Mouse (Mus musculus) heart, embryonic 13.5 days (tissue): ENCODE measurements around the gene Myh9. TPM values are rescaled to one million over a fixed set of nuclear protein-coding genes. Genes with fewer than 3 reads are reported as not detected.

Source experiments
- ATAC-seq: fragments of 200-750 bp; cut with Nextera tagmentation; 2 replicates; pipeline ENCODE4 v1.8.0; 2017; ENCODE audit warnings: moderate TSS enrichment; ENCODE audit not compliant: insufficient number of reproducible peaks, low FRiP score, low TSS enrichment; ENCODE audit errors: extremely low read depth
- H3K27ac ChIP-seq: fragments of 300-500 bp; sonication (generic); replicated peaks from 2 replicates; pipeline ENCODE4 v1.5.1; 2015; ENCODE audit warnings: moderate library complexity, mild to moderate bottlenecking, inconsistent platforms
- H3K27me3 ChIP-seq: fragments of 300-500 bp; sonication (generic); replicated peaks from 2 replicates; pipeline ENCODE4 v1.6.1; 2015; ENCODE audit warnings: mild to moderate bottlenecking, inconsistent platforms
- H3K36me3 ChIP-seq: fragments of 300-500 bp; sonication (generic); 2 replicates; pipeline ENCODE4 v1.6.1; 2015; ENCODE audit warnings: mild to moderate bottlenecking, inconsistent platforms
- H3K4me1 ChIP-seq: fragments of 300-500 bp; sonication (generic); 2 replicates; pipeline ENCODE4 v1.6.1; 2015; ENCODE audit warnings: inconsistent platforms
- H3K4me2 ChIP-seq: fragments of 300-500 bp; sonication (generic); 2 replicates; pipeline ENCODE4 v1.6.1; 2015; ENCODE audit warnings: inconsistent platforms, mild to moderate bottlenecking, moderate library complexity
- H3K4me3 ChIP-seq: fragments of 300-500 bp; sonication (generic); 2 replicates; pipeline ENCODE4 v1.5.1; 2015; ENCODE audit warnings: moderate library complexity, mild to moderate bottlenecking, inconsistent platforms
- H3K9ac ChIP-seq: fragments of 300-500 bp; sonication (generic); 2 replicates; pipeline ENCODE4 v1.6.1; 2015; ENCODE audit warnings: inconsistent platforms, mild to moderate bottlenecking, moderate library complexity
- H3K9me3 ChIP-seq: fragments of 300-500 bp; sonication (generic); 2 replicates; pipeline ENCODE4 v1.6.1; 2016; ENCODE audit warnings: inconsistent platforms
- WGBS: fragments of 180-500 bp; shearing (Covaris S2); methylation state at CpG from one replicate; pipeline ENCODE4 v1.1.7; 2015; ENCODE audit warnings: mixed read lengths; 5-methylcytosine and 5-hydroxymethylcytosine counted together
- polyA plus RNA-seq: library from polyadenylated mRNA; unstranded; fragments of >200 nt; fragmentation: Nextera tagmentation; extraction: Ambion mirVana; gene quantifications from 2 replicates; pipeline ENCODE4 v1.2.1, GENCODE M21; 2015

Myh9 gene
- polyA plus RNA-seq, 1 experiment from 2014 or later = 25.0 TPM

DNA sequence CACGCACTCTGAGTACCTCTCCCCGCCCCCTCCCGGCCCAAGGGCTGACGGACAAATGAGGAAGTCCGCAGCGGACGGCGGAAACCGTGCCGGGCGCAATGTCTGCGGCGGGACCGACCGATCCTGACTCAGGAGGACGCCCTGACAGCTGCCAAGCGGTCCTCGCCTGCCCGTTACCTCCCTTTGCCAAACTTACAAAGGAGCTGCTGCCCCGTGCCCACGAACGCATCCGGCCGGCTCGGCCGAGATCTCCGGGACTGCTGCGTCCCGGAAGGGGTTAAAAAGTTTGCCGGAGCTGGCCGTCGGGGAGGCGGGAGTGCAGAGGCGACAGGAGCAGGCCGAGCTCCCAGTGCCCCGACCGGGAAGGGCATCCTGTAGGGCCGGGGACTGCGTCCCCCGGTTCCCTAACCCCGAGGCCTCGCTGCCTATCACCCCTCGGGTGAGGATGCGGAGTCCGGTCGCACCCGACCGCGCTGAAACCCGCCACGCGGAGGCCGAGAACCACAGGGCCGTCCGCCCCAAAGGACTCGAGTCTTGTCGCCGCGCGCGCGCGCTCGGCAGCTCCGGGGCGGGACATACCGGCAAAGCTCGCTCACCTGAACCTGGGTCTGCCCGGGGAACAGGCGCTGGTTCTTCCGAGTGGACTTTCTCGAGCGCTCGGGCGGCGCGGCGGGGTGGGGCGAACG, 471 bp downstream of the Myh9 start:
- WGBS = under 1% methylated on average over 73 of the region's 80 CpGs
- H3K4me2 ChIP-seq = peak overlapping the region; percentile 93
- H3K27me3 ChIP-seq = no peaks in the 10 kb centered on the region
- peak overlapping the region; percentile 98 for H3K9ac ChIP-seq
- no peaks in the 10 kb centered on the region for H3K36me3 ChIP-seq
- H3K27ac ChIP-seq = peak overlapping the region; percentile 97
- peak; percentile 10; the same call in 1 of the 2 replicates for ATAC-seq
- H3K4me1 ChIP-seq = peaks cover 51% of the 10 kb centered on the region
- H3K4me3 ChIP-seq = peak overlapping the region; percentile 99
- no peaks in the 10 kb centered on the region for H3K9me3 ChIP-seq

DNA sequence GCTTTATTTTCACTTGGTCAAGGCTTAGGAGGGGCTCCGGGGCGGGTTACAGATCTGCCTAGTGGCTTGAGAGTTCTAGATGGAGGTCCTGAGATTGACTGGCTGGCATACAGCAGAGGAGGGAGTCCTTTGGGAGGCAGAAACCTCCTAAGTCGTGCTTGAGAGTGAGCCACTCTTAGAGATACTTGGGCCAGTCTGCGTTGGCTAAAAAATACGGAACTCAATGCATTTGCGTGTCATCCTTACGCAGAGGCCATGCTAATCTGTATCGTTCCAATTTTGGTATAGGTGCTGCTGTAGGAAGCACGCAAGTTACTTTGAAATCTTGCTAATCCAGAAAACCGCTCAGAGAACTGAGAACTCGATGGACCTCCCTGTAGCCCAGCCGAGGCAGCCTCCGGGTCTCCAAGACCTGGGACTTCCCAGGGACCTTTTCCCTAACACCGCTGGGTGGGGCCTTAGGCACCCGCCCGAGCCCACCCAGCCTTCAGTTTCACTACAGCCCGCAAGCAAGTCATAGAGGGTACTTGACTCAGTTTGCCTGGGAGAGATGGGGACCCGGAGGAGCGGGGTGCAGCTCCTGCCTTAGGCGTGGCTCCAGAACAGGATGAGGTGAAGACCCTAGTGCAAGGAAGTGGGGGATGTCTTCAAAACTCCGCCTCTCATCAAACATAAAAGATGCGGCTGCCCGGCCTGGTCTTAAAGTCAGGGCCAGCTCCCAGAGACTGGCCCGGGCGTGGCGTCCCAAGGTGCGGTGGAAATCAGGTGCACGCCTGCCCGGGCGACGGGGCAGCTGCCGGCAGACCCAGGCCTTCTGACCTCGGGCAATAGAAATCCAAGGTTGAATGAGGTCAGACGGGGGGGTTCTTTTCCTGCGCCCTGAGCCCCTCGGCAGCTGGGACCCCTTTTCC, 1.3 kb downstream of the Myh9 start:
- H3K4me1 ChIP-seq = peaks cover 59% of the 10 kb centered on the region
- 3% methylated on average over 36 of the region's 36 CpGs for WGBS
- no peak for ATAC-seq
- no peaks in the 10 kb centered on the region for H3K36me3 ChIP-seq
- H3K4me2 ChIP-seq = peak overlapping the region; percentile 93
- H3K9me3 ChIP-seq = no peaks in the 10 kb centered on the region
- no peaks in the 10 kb centered on the region for H3K27me3 ChIP-seq
- peak overlapping the region; percentile 99 for H3K4me3 ChIP-seq
- peak overlapping the region; percentile 97 for H3K27ac ChIP-seq
- peak overlapping the region; percentile 98 for H3K9ac ChIP-seq

DNA sequence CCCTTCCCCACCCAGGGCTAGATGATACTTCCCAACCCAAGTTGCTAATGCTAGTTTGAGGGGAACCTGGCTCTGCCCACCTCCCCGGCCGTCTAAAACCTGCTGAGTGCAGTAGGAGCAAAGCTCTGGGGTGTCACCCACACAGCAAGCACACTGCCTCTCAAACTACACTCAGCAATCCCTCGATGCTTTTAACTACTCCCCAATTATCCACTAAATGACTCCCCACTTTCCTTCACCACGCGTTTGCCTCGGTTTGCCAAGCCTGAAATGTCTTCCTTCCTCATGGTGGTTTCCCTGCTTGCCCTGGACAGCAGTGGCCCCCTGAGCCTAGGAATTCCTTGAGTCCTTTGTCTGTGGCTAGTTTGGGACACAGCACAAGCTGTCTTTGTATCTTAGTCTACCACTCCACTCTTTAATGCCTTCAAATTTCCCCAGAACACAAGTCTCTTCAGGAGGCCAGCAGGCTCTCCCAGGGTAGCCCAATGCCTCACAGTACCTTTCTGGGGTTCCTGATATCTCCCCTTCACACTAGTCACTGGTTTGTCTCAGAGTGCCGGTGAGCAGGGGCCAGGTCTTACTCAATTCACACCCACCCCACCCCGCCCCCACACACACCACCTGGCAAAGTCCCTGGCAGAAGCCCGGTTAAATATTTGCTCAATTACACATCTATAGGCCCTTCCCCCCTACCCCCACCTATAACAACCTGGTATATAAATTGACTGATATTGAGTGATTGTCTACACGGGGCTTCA, 2.3 kb downstream of the Myh9 start:
- WGBS = 7% methylated on average over 10 of the region's 10 CpGs
- H3K4me2 ChIP-seq = peak overlapping the region; percentile 93
- no peak for ATAC-seq
- peak overlapping the region; percentile 99 for H3K4me3 ChIP-seq
- no peaks in the 10 kb centered on the region for H3K36me3 ChIP-seq
- H3K27ac ChIP-seq = peak overlapping the region; percentile 97
- peaks cover 69% of the 10 kb centered on the region for H3K4me1 ChIP-seq
- H3K27me3 ChIP-seq = no peaks in the 10 kb centered on the region
- H3K9me3 ChIP-seq = no peaks in the 10 kb centered on the region
- H3K9ac ChIP-seq = peak overlapping the region; percentile 98

DNA sequence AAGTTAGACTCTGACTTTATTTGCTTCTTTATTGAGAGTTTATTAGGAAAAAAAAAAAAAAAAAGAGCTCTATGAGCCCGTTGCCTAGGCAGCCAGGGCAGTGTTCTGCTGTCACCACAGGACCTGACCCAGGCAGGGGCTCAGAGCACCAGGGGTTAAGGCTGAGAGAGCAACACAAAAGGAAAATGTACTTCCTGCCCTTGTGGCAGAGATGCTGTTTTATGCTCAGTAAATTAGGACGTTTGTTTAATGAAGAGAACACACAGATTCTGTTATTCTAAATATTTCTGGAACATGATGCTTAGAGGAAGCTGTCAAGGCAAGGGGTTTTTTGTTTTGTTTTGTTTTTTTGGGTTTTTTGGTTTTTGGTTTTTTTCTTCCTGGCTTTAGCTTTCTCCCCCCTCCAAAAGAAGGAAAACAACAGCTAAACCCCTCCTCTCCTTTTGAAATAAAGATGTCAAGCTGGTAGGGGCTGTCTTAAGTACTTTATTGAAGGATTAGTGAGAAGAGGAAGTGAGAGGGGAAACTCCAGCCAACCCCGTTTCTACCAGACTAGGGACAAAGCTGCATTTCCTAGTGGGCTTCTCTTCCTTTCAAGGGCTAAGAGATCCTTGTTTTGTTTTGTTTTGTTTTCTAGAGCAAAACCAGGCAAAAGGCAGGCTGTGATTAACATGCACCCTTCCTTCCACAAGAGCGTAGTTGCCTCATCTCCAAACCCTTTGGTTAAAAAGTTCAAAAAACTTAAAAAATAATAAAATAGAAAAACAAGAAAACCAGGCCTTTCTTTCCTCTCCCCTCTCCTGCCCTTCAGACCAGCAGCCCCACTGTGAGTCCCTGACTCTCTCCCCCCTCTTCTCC, 3.2 kb downstream of the Myh9 start:
- 25% methylated on average over 4 of the region's 4 CpGs for WGBS
- Histone ChIP-seq H3K4me3 (peak overlapping the region; percentile 99), H3K27ac (peak overlapping the region; percentile 97), H3K27me3 (no peaks in the 10 kb centered on the region), H3K9me3 (no peaks in the 10 kb centered on the region), H3K4me1 (peaks cover 78% of the 10 kb centered on the region), H3K4me2 (peak overlapping the region; percentile 93), H3K36me3 (no peaks in the 10 kb centered on the region), H3K9ac (peak overlapping the region; percentile 98)
- ATAC-seq = no peak

DNA sequence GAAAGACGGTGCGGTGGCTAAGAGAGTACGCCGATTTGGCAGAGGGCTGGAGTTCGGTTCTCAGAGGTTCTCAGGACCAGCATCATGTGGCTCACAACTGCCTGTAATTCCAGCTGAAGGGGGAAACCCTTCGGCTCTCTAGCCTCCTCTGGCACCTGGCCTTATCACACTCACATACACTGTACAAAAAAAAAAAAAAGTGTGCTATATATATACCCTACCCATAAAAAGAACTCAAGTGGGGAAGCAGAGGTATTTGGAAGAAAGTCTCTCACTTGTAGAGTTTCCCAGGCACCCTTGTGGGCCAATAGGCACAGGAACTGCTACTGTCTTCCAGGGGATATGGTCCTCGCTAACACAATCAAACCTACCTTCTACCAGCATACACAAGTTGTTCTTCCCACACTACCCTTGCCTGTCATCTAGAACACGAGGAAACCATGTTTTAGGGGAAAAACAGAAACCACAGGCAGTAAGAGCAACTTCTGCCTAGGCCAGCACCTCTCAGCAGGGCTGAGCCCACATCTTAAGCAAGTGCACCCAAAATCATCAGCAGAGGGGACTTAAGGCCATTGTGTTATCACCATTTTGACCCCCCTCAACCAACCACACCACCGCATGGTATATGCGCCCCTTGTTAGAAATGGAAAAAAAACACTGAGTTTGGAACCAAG, 4.4 kb downstream of the Myh9 start:
- Histone ChIP-seq H3K9me3 (no peaks in the 10 kb centered on the region), H3K9ac (peak overlapping the region; percentile 98), H3K27me3 (no peaks in the 10 kb centered on the region), H3K36me3 (peaks cover 4% of the 10 kb centered on the region), H3K4me1 (peaks cover 82% of the 10 kb centered on the region), H3K4me2 (peak overlapping the region; percentile 93), H3K4me3 (peak overlapping the region; percentile 23), H3K27ac (peak overlapping the region; percentile 97)
- no peak for ATAC-seq
- WGBS = 32% methylated on average over 10 of the region's 10 CpGs

DNA sequence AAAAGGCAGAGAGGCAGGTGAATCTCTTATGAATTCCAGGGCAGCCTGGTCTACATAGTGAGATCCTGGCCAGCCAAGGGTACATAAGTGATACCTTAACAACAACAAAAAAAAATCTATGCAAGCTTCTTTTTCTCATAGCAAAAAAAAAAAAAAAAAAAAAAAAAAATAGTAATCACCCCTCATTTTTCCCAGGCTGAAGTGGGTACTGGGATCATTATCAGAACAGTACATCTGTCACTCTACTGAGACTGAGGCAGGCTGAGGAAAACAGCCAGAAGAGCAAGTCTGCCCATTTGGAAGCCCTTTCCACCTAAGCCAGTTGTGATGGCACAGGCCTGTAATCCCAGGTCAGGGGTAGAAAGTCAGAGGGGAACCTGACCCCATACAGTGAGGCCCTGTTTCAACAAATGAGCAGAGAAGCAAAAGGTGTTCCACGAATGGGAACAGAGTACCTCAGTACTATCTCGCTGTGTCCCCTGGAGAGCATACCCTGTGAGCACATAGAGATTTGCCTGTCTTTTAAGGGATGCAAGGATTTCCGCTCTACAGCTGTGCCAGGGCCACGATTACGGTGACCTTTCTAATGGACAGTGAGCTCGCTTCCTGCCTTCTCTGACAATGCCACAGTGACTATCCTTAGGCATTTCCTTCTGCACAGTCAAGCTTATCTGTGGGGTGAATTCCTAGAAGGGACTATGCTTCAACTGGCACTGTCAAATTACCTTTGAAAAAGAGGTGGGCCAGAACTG, 5.1 kb downstream of the Myh9 start:
- peak overlapping the region; percentile 98 for H3K9ac ChIP-seq
- H3K4me1 ChIP-seq = peaks cover 88% of the 10 kb centered on the region
- peak overlapping the region; percentile 23 for H3K4me3 ChIP-seq
- no peak for ATAC-seq
- peak overlapping the region; percentile 97 for H3K27ac ChIP-seq
- no peaks in the 10 kb centered on the region for H3K9me3 ChIP-seq
- WGBS = 22% methylated on average over 6 of the region's 6 CpGs
- peak overlapping the region; percentile 93 for H3K4me2 ChIP-seq
- H3K27me3 ChIP-seq = no peaks in the 10 kb centered on the region
- peaks cover 11% of the 10 kb centered on the region for H3K36me3 ChIP-seq

DNA sequence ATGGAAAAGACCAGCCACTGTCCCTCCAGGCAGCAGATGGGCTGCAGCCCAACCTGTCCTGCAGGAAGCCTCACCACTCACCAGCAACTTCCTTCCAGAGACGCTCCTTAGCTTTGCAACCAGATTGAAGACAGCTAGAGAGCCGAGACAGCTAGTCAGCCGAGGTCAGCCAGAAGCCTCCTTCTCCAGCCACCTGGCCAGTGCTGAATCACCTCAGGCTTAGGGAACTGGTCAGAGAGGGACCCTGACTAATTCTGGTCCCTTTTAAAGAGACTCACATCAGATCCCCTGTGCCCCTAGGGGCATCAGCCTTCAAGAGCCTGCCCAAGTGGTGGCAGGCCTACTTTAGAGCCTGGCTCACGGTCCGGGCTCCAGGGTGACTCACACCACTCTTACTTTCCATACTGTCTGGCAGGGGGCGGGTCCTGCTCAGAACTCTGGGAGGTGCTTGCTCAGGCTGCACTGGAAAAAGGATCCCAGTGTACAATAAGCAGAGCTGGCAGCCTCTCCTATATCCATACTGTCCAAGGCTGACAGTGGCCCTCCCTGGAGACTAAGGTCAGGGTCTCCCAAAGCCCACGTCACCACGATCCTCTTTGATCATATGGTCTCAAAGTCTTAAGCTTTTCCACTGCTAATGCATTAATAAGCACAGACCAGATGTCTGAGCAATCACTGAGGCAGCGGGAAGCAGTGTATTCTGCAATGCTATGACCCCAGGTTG, 5.9 kb downstream of the Myh9 start:
- Histone ChIP-seq H3K4me3 (peak overlapping the region; percentile 28; the same call in 1 of the 2 replicates), H3K27ac (peak overlapping the region; percentile 97)
- peak; percentile 61; the same call in 1 of the 2 replicates for ATAC-seq

DNA sequence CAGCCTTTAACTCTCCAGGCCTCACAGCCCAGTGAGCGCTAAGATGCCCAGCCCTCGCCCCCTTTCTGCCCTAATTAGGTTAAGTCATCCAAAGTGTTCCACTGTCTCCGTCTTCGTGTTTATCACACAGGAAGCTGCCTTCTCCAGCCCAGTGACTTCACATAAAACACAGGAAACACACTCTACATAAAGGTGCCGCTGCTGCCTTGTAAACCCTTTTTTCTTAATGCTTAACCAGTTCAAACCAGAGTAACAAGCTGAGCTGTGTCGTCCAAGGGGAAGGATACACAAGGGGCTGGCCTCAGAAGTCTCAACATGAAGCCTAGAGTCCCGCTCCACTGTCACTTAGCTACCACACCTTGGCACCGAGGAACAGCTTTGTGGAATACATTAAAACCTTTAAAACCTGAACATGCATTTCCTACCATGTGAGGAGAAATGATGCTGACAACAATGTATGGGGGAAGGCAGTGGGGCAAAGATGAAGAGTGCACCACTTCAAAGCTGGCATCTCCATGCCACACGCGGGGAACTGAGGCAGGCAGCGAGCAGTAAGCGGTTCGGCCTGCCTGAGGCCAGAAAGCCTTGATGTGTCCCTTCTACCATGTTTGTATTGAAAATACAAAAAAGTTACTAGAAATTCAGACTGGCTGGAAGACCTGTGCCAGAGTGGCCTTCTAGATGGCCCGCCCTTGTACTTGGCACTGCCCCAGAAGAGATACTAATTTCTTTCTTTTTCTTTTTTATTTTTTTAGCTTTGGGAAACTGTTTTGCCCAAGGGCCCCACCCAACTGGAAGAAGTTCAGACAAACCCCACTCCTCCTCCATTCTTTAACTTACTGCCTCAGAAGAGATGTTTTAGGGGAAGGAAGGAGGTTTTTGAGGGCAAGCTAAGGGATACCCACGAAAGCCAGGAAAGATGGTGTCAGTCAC, 7.4 kb downstream of the Myh9 start:
- no peak for ATAC-seq
- H3K4me2 ChIP-seq = peak overlapping the region; percentile 93; the same call in 1 of the 2 replicates
- 70% methylated on average over 15 of the region's 15 CpGs for WGBS

More for the DNA sequence above, 5.9 kb downstream of the Myh9 start:
- peak overlapping the region; percentile 76 for H3K9ac ChIP-seq
- WGBS = 17% methylated on average over 9 of the region's 9 CpGs
- peaks cover 17% of the 10 kb centered on the region for H3K36me3 ChIP-seq
- H3K9me3 ChIP-seq = no peaks in the 10 kb centered on the region
- H3K4me2 ChIP-seq = peak overlapping the region; percentile 93
- H3K4me1 ChIP-seq = peaks cover 95% of the 10 kb centered on the region
- no peaks in the 10 kb centered on the region for H3K27me3 ChIP-seq

More for the DNA sequence above, 7.4 kb downstream of the Myh9 start:
- Histone ChIP-seq H3K27ac (peak overlapping the region; percentile 97), H3K27me3 (no peaks in the 10 kb centered on the region), H3K4me1 (peaks cover 94% of the 10 kb centered on the region), H3K9me3 (no peaks in the 10 kb centered on the region), H3K9ac (peak overlapping the region; percentile 76; the same call in 1 of the 2 replicates), H3K36me3 (peaks cover 28% of the 10 kb centered on the region), H3K4me3 (no peak overlapping the region)
